Mouse (Mus musculus): ENCODE measurements around the gene Ly86. TPM values are rescaled to one million over a fixed set of nuclear protein-coding genes. Genes with fewer than 3 reads are reported as not detected.

The Ly86 gene
- polyA plus RNA-seq (2014; fragmentation: Nextera tagmentation; extraction: Ambion mirVana), result 7.2 and 8.6 TPM in 2 replicates

GRCm38 (mm10) chr13:37344909-37345772 is at the start of gene Ly86:
Gene Ly86 (plus strand): TSS chr13:37345208.
- Histone ChIP-seq H3K27me3 (ENCODE audit: control insufficient read depth, insufficient read depth, low read length) (no peaks in the 10 kb centered on the region), H3K27ac (ENCODE audit: low read depth, low read length) (no peak within 1 kb of the TSS), H3K9me3 (ENCODE audit: control insufficient read depth, low read length) (no peaks in the 10 kb centered on the region), H3K4me1 (replicated peaks; ENCODE audit: control insufficient read depth, insufficient read depth, low read length) (no peaks in the 10 kb centered on the region), H3K4me3 (ENCODE audit: low read depth, low read length) (no peak within 1 kb of the TSS), H3K4me2 (replicated peaks; ENCODE audit: low read depth, low read length) (no peak within 1 kb of the TSS), H3K9ac (ENCODE audit: low read depth, low read length) (no peak within 1 kb of the TSS), H3K36me3 (ENCODE audit: control insufficient read depth, insufficient read depth, low read length) (no peaks in the 10 kb centered on the region)
- ATAC-seq (ENCODE audit: low FRiP score), result no peak
- WGBS, result 91% methylated on average over 28 of the region's 28 CpGs
- DNase-seq (ENCODE audit: low spot score), result no peak

- H3K36me3 ChIP-seq (ENCODE audit: control insufficient read depth, insufficient read depth, low read length), result no peaks in the 10 kb centered on the region
- no peak overlapping the region for H3K4me2 ChIP-seq (replicated peaks; ENCODE audit: low read depth, low read length)
- no peaks in the 10 kb centered on the region for H3K9me3 ChIP-seq (ENCODE audit: control insufficient read depth, low read length)
- H3K27ac ChIP-seq (ENCODE audit: low read depth, low read length), result no peak overlapping the region
- no peaks in the 10 kb centered on the region for H3K27me3 ChIP-seq (ENCODE audit: control insufficient read depth, insufficient read depth, low read length)
- DNase-seq (ENCODE audit: low spot score) (no peak), ATAC-seq (ENCODE audit: low FRiP score) (no peak)
- WGBS, result 82% methylated on average over 5 of the region's 5 CpGs
- H3K4me1 ChIP-seq (replicated peaks; ENCODE audit: control insufficient read depth, insufficient read depth, low read length), result no peaks in the 10 kb centered on the region
- no peak overlapping the region for H3K9ac ChIP-seq (ENCODE audit: low read depth, low read length)
- H3K4me3 ChIP-seq (ENCODE audit: low read depth, low read length), result no peak overlapping the region
Observed at GRCm38 (mm10) chr13:37297886-37298285, 47.1 kb upstream of the Ly86 start.

- Histone ChIP-seq H3K9ac (ENCODE audit: low read depth, low read length) (no peak overlapping the region), H3K4me3 (ENCODE audit: low read depth, low read length) (no peak overlapping the region), H3K27me3 (ENCODE audit: control insufficient read depth, insufficient read depth, low read length) (no peaks in the 10 kb centered on the region), H3K9me3 (ENCODE audit: control insufficient read depth, low read length) (no peaks in the 10 kb centered on the region), H3K27ac (ENCODE audit: low read depth, low read length) (no peak overlapping the region), H3K4me1 (replicated peaks; ENCODE audit: control insufficient read depth, insufficient read depth, low read length) (no peaks in the 10 kb centered on the region), H3K36me3 (ENCODE audit: control insufficient read depth, insufficient read depth, low read length) (no peaks in the 10 kb centered on the region), H3K4me2 (replicated peaks; ENCODE audit: low read depth, low read length) (no peak overlapping the region)
- WGBS, result 68% methylated on average over 1 of the region's 1 CpGs
- no peak for DNase-seq (ENCODE audit: low spot score)
- ATAC-seq (ENCODE audit: low FRiP score), result no peak
Observed at GRCm38 (mm10) chr13:37298856-37299255, 46.2 kb upstream of the Ly86 start.

GRCm38 (mm10) chr13:37302877-37303276 is 42.1 kb upstream of the Ly86 start:
- no peaks in the 10 kb centered on the region for H3K4me1 ChIP-seq (replicated peaks; ENCODE audit: control insufficient read depth, insufficient read depth, low read length)
- H3K9ac ChIP-seq (ENCODE audit: low read depth, low read length), result no peak overlapping the region
- no peak for DNase-seq (ENCODE audit: low spot score)
- no peaks in the 10 kb centered on the region for H3K36me3 ChIP-seq (ENCODE audit: control insufficient read depth, insufficient read depth, low read length)
- H3K4me2 ChIP-seq (replicated peaks; ENCODE audit: low read depth, low read length), result no peak overlapping the region
- no peak overlapping the region for H3K4me3 ChIP-seq (ENCODE audit: low read depth, low read length)
- H3K27ac ChIP-seq (ENCODE audit: low read depth, low read length), result no peak overlapping the region
- no peaks in the 10 kb centered on the region for H3K9me3 ChIP-seq (ENCODE audit: control insufficient read depth, low read length)
- no peak for ATAC-seq (ENCODE audit: low FRiP score)
- no peaks in the 10 kb centered on the region for H3K27me3 ChIP-seq (ENCODE audit: control insufficient read depth, insufficient read depth, low read length)
- 52% methylated on average over 5 of the region's 5 CpGs for WGBS

- no peaks in the 10 kb centered on the region for H3K36me3 ChIP-seq (ENCODE audit: control insufficient read depth, insufficient read depth, low read length)
- no peak overlapping the region for H3K9ac ChIP-seq (ENCODE audit: low read depth, low read length)
- no peak overlapping the region for H3K27ac ChIP-seq (ENCODE audit: low read depth, low read length)
- no peak for DNase-seq (ENCODE audit: low spot score)
- no peak for ATAC-seq (ENCODE audit: low FRiP score)
- no peaks in the 10 kb centered on the region for H3K9me3 ChIP-seq (ENCODE audit: control insufficient read depth, low read length)
- WGBS, result 88% methylated on average over 4 of the region's 4 CpGs
- no peaks in the 10 kb centered on the region for H3K27me3 ChIP-seq (ENCODE audit: control insufficient read depth, insufficient read depth, low read length)
- H3K4me1 ChIP-seq (replicated peaks; ENCODE audit: control insufficient read depth, insufficient read depth, low read length), result no peaks in the 10 kb centered on the region
- H3K4me3 ChIP-seq (ENCODE audit: low read depth, low read length), result no peak overlapping the region
- no peak overlapping the region for H3K4me2 ChIP-seq (replicated peaks; ENCODE audit: low read depth, low read length)
Observed at GRCm38 (mm10) chr13:37308006-37308405, 37.0 kb upstream of the Ly86 start.

GRCm38 (mm10) chr13:37309296-37309695 is 35.7 kb upstream of the Ly86 start:
- no peaks in the 10 kb centered on the region for H3K36me3 ChIP-seq (ENCODE audit: control insufficient read depth, insufficient read depth, low read length)
- no peaks in the 10 kb centered on the region for H3K27me3 ChIP-seq (ENCODE audit: control insufficient read depth, insufficient read depth, low read length)
- no peak overlapping the region for H3K4me2 ChIP-seq (replicated peaks; ENCODE audit: low read depth, low read length)
- H3K27ac ChIP-seq (ENCODE audit: low read depth, low read length), result no peak overlapping the region
- no peak overlapping the region for H3K9ac ChIP-seq (ENCODE audit: low read depth, low read length)
- WGBS, result 76% methylated on average over 5 of the region's 5 CpGs
- no peak for DNase-seq (ENCODE audit: low spot score)
- no peaks in the 10 kb centered on the region for H3K9me3 ChIP-seq (ENCODE audit: control insufficient read depth, low read length)
- no peak overlapping the region for H3K4me3 ChIP-seq (ENCODE audit: low read depth, low read length)
- H3K4me1 ChIP-seq (replicated peaks; ENCODE audit: control insufficient read depth, insufficient read depth, low read length), result no peaks in the 10 kb centered on the region
- no peak for ATAC-seq (ENCODE audit: low FRiP score)

- WGBS, result 54% methylated on average over 8 of the region's 8 CpGs
- H3K27ac ChIP-seq (ENCODE audit: low read depth, low read length), result no peak overlapping the region
- ATAC-seq (ENCODE audit: low FRiP score) (no peak), DNase-seq (ENCODE audit: low spot score) (peak; percentile 3)
- no peaks in the 10 kb centered on the region for H3K4me1 ChIP-seq (replicated peaks; ENCODE audit: control insufficient read depth, insufficient read depth, low read length)
- no peaks in the 10 kb centered on the region for H3K27me3 ChIP-seq (ENCODE audit: control insufficient read depth, insufficient read depth, low read length)
- H3K4me2 ChIP-seq (replicated peaks; ENCODE audit: low read depth, low read length), result no peak overlapping the region
- H3K4me3 ChIP-seq (ENCODE audit: low read depth, low read length), result no peak overlapping the region
- no peak overlapping the region for H3K9ac ChIP-seq (ENCODE audit: low read depth, low read length)
- H3K9me3 ChIP-seq (ENCODE audit: control insufficient read depth, low read length), result no peaks in the 10 kb centered on the region
- H3K36me3 ChIP-seq (ENCODE audit: control insufficient read depth, insufficient read depth, low read length), result no peaks in the 10 kb centered on the region
Observed at GRCm38 (mm10) chr13:37310331-37310730, 34.7 kb upstream of the Ly86 start.

- peak overlapping the region; percentile 55 for H3K4me2 ChIP-seq (replicated peaks; ENCODE audit: low read depth, low read length)
- no peaks in the 10 kb centered on the region for H3K27me3 ChIP-seq (ENCODE audit: control insufficient read depth, insufficient read depth, low read length)
- peak overlapping the region; percentile 52 for H3K9ac ChIP-seq (ENCODE audit: low read depth, low read length)
- 11% methylated on average over 27 of the region's 27 CpGs for WGBS
- ATAC-seq (ENCODE audit: low FRiP score), result peak; percentile 91
- DNase-seq (ENCODE audit: low spot score), result peak; percentile 84
- H3K36me3 ChIP-seq (ENCODE audit: control insufficient read depth, insufficient read depth, low read length), result no peaks in the 10 kb centered on the region
- peak overlapping the region; percentile 80 for H3K27ac ChIP-seq (ENCODE audit: low read depth, low read length)
- no peaks in the 10 kb centered on the region for H3K9me3 ChIP-seq (ENCODE audit: control insufficient read depth, low read length)
- H3K4me1 ChIP-seq (replicated peaks; ENCODE audit: control insufficient read depth, insufficient read depth, low read length), result no peaks in the 10 kb centered on the region
- H3K4me3 ChIP-seq (ENCODE audit: low read depth, low read length), result peak overlapping the region; percentile 23
Observed at GRCm38 (mm10) chr13:37311555-37312221, 33.3 kb upstream of the Ly86 start.

Measured in hindbrain, embryonic 11.5 days (tissue).